In genomic region chr1:178527185-178527546, GRCm38 (mm10) we compare ENCODE assay signal across 8 mouse cellular contexts. TPM values are rescaled to one million over a fixed set of nuclear protein-coding genes. Genes with fewer than 3 reads are reported as not detected.
A peak's percentile ranks its signal among the peaks of the same experiment; 100 is the strongest.
DNase-seq lines count a peak whose midpoint lies in the region; ATAC-seq and TF ChIP-seq lines count a peak whose summit lies in the region.

No protein-coding gene starts in this region.

- H3K9ac ChIP-seq in limb, embryonic 11.5 days (ENCODE audit: low read length), result peak overlapping the region; percentile 81
- peak overlapping the region; percentile 75 for H3K9ac ChIP-seq in midbrain, embryonic 13.5 days (replicated peaks)

- TF ChIP-seq POLR2A in kidney, adult 2 months (IDR thresholded peaks at IDR 0.05; ENCODE audit: low read depth, low read length), result no peak
- no peak for TF ChIP-seq POLR2A in small intestine, adult 2 months (IDR thresholded peaks at IDR 0.05; ENCODE audit: low read depth, low read length)

- TF ChIP-seq CTCF in kidney, adult 2 months (conservative IDR thresholded peaks at IDR 0.05; ENCODE audit: insufficient read depth, insufficient read length, low read depth, low read length), result peak; percentile 72
- TF ChIP-seq CTCF in small intestine, adult 2 months (IDR thresholded peaks at IDR 0.05; ENCODE audit: extremely low read depth, insufficient read length, insufficient replicate concordance, low read depth, low read length), result peak; percentile 92; the same call in 1 of the 2 replicates

- H3K27ac ChIP-seq in embryonic facial prominence, embryonic 10.5 days (replicated peaks), result peak overlapping the region; percentile 85
- no peak overlapping the region for H3K27ac ChIP-seq in kidney, adult 2 months (ENCODE audit: insufficient read depth, low read depth, low read length)
- H3K27ac ChIP-seq in limb, embryonic 11.5 days (replicated peaks; ENCODE audit: low read depth, low read length), result peak overlapping the region; percentile 26; the same call in 1 of the 2 replicates
- peak overlapping the region; percentile 87 for H3K27ac ChIP-seq in midbrain, embryonic 13.5 days
- no peak overlapping the region for H3K27ac ChIP-seq in small intestine, adult 2 months (ENCODE audit: insufficient read depth, low read depth, low read length)

- DNase-seq in 3134 (ENCODE audit: extremely low read depth, insufficient read length, low spot score), result peak; percentile 46
- DNase-seq in adrenal gland, adult 8-10 months, result peak; percentile 47
- peak; percentile 90 for DNase-seq in embryonic facial prominence, embryonic 10.5 days (ENCODE audit: low spot score)
- peak; percentile 45 to 85 for DNase-seq in heart, adult 18-20 months
- DNase-seq in kidney, adult 2 months, result peak; percentile 72
- peak; percentile 94 for DNase-seq in limb, embryonic 11.5 days (ENCODE audit: low spot score)

- H3K4me1 ChIP-seq in embryonic facial prominence, embryonic 10.5 days, result peaks cover 57% of the 10 kb centered on the region
- H3K4me1 ChIP-seq in kidney, adult 2 months (ENCODE audit: control insufficient read depth, insufficient read depth, low read length), result no peaks in the 10 kb centered on the region
- peaks cover 18% of the 10 kb centered on the region for H3K4me1 ChIP-seq in limb, embryonic 11.5 days (ENCODE audit: control insufficient read depth, insufficient read depth, low read length)
- H3K4me1 ChIP-seq in midbrain, embryonic 13.5 days (replicated peaks), result peaks cover 36% of the 10 kb centered on the region
- peaks cover 24% of the 10 kb centered on the region for H3K4me1 ChIP-seq in small intestine, adult 2 months (ENCODE audit: control insufficient read depth, insufficient read depth, insufficient read length, low read length)

- no peaks in the 10 kb centered on the region; the same call in 1 of the 2 replicates for H3K9me3 ChIP-seq in embryonic facial prominence, embryonic 10.5 days
- H3K9me3 ChIP-seq in limb, embryonic 11.5 days (ENCODE audit: control insufficient read depth, low read length), result no peaks in the 10 kb centered on the region
- H3K9me3 ChIP-seq in midbrain, embryonic 13.5 days, result no peaks in the 10 kb centered on the region

- peak; percentile 8; the same call in 1 of the 2 replicates for ATAC-seq in limb, embryonic 11.5 days (ENCODE audit: insufficient number of reproducible peaks, low FRiP score, low TSS enrichment, low read depth)
- peak; percentile 24 for ATAC-seq in midbrain, embryonic 13.5 days

- WGBS in embryonic facial prominence, embryonic 10.5 days, result under 1% methylated on average over 21 of the region's 21 CpGs
- whole genome bisulfite sequencing in kidney, adult 2 months, result 1% methylated on average over 21 of the region's 21 CpGs
- WGBS in limb, embryonic 11.5 days, result 0% methylated on average over 21 of the region's 21 CpGs
- WGBS in midbrain, embryonic 13.5 days, result under 1% methylated on average over 21 of the region's 21 CpGs
- 1% methylated on average over 21 of the region's 21 CpGs for WGBS in small intestine, adult 2 months

- peak overlapping the region; percentile 77 for H3K4me3 ChIP-seq in embryonic facial prominence, embryonic 10.5 days
- peak overlapping the region; percentile 52 for H3K4me3 ChIP-seq in kidney, adult 2 months (ENCODE audit: insufficient read depth, low read depth, low read length)
- peak overlapping the region; percentile 71 for H3K4me3 ChIP-seq in limb, embryonic 11.5 days (ENCODE audit: low read depth, low read length)
- peak overlapping the region; percentile 67 for H3K4me3 ChIP-seq in midbrain, embryonic 13.5 days (replicated peaks)
- H3K4me3 ChIP-seq in small intestine, adult 2 months (ENCODE audit: low read depth, low read length), result peak overlapping the region; percentile 64

- H3K36me3 ChIP-seq in embryonic facial prominence, embryonic 10.5 days (replicated peaks), result no peaks in the 10 kb centered on the region
- no peaks in the 10 kb centered on the region for H3K36me3 ChIP-seq in kidney, adult 2 months (ENCODE audit: control insufficient read depth, insufficient read depth, low read length)
- H3K36me3 ChIP-seq in limb, embryonic 11.5 days (ENCODE audit: control insufficient read depth, insufficient read depth, low read length), result no peaks in the 10 kb centered on the region
- H3K36me3 ChIP-seq in midbrain, embryonic 13.5 days, result no peaks in the 10 kb centered on the region
- H3K36me3 ChIP-seq in small intestine, adult 2 months (ENCODE audit: control insufficient read depth, insufficient read depth, low read length), result no peaks in the 10 kb centered on the region

- H3K27me3 ChIP-seq in embryonic facial prominence, embryonic 10.5 days (replicated peaks; ENCODE audit: low read depth, poor library complexity, severe bottlenecking), result peaks cover 45% of the 10 kb centered on the region
- no peaks in the 10 kb centered on the region for H3K27me3 ChIP-seq in kidney, adult 2 months (replicated peaks; ENCODE audit: control insufficient read depth, insufficient read depth, low read length)
- H3K27me3 ChIP-seq in limb, embryonic 11.5 days (ENCODE audit: control insufficient read depth, insufficient read depth, low read length), result no peaks in the 10 kb centered on the region
- peaks cover 18% of the 10 kb centered on the region for H3K27me3 ChIP-seq in midbrain, embryonic 13.5 days
- peaks cover 28% of the 10 kb centered on the region for H3K27me3 ChIP-seq in small intestine, adult 2 months (ENCODE audit: control insufficient read depth, insufficient read depth, low read length)

- H3K4me2 ChIP-seq in limb, embryonic 11.5 days (ENCODE audit: low read depth, severe bottlenecking), result peak overlapping the region; percentile 100
- H3K4me2 ChIP-seq in midbrain, embryonic 13.5 days (replicated peaks), result peak overlapping the region; percentile 99

RNA-seq across cellular contexts. Expression of gene Kif26b, which starts 1.8 kb away (rescaled TPM):
- 1 to 10 TPM; 1.9 to 4.6 (median 2.4) TPM for total RNA-seq in adrenal gland, adult 8-10 months (2022)
- 9.0 and 10.2 TPM in 2 replicates for polyA plus RNA-seq in embryonic facial prominence, embryonic 10.5 days (2016; fragmentation: Nextera tagmentation; extraction: Ambion mirVana)
- 1 to 10 TPM; 3.4 to 3.8 TPM for total RNA-seq in heart, adult 18-20 months (2021)
- polyA plus RNA-seq in kidney, adult 2 months (2012; rRNA removed), result 0.91 and 0.97 TPM in 2 replicates
- polyA plus RNA-seq in limb, embryonic 11.5 days (2014; fragmentation: Nextera tagmentation; extraction: Ambion mirVana), result 23.7 and 29.7 TPM in 2 replicates
- 5.4 and 5.7 TPM in 2 replicates for polyA plus RNA-seq in midbrain, embryonic 13.5 days (2015; fragmentation: Nextera tagmentation; extraction: Ambion mirVana)
- 0.28 and 0.30 TPM in 2 replicates for polyA plus RNA-seq in small intestine, adult 2 months (2012; rRNA removed)

Comparison
In these comparisons a context has a peak if more than half of its experiments do, and no peak if none do; other contexts are left out.
1. H3K27ac ChIP-seq: peak in embryonic facial prominence, embryonic 10.5 days (single experiment), limb, embryonic 11.5 days (single experiment) and midbrain, embryonic 13.5 days (single experiment); none in kidney, adult 2 months (single experiment) and small intestine, adult 2 months (single experiment).
2. Peak in every context shown above with its lines, with median percentiles within 50 percentile points of each other: DNase-seq and H3K4me3 ChIP-seq.